Mouse (Mus musculus) testis, adult 2 months (tissue): Measurements from ENCODE around the gene Fam184b. TPM values are rescaled to one million over a fixed set of nuclear protein-coding genes. Genes with fewer than 3 reads are reported as not detected.

Source experiments
- H3K27ac ChIP-seq: fragments of 200-500 bp; 2 replicates; pipeline ENCODE4 v1.5.1; 2012; ENCODE audit warnings: low read depth, low read length; ENCODE audit not compliant: control insufficient read depth, insufficient read depth
- H3K27me3 ChIP-seq: fragments of 200-500 bp; 2 replicates; pipeline ENCODE4 v1.6.1; 2012; ENCODE audit warnings: mild to moderate bottlenecking, low read length, moderate library complexity; ENCODE audit not compliant: control insufficient read depth, insufficient read depth
- H3K36me3 ChIP-seq: fragments of 200-500 bp; 2 replicates; pipeline ENCODE4 v1.6.1; 2012; ENCODE audit warnings: mild to moderate bottlenecking, low read length; ENCODE audit not compliant: control insufficient read depth, insufficient read depth
- H3K4me1 ChIP-seq: fragments of 200-500 bp; 2 replicates; pipeline ENCODE4 v1.6.1; 2012; ENCODE audit warnings: low read length; ENCODE audit not compliant: control insufficient read depth, insufficient read depth
- H3K4me3 ChIP-seq: fragments of 200-500 bp; 2 replicates; pipeline ENCODE4 v1.5.1; 2012; ENCODE audit warnings: low read depth, mild to moderate bottlenecking, low read length, moderate library complexity, mixed read lengths; ENCODE audit not compliant: control insufficient read depth
- CTCF ChIP-seq: fragments of 200-500 bp; IDR thresholded peaks from 2 replicates; pipeline ENCODE4 v1.5.1; 2012; ENCODE audit warnings: low read depth, mild to moderate bottlenecking, inconsistent platforms, low read length, moderate library complexity; ENCODE audit not compliant: control insufficient read depth, insufficient read depth, insufficient replicate concordance
- POLR2A ChIP-seq: fragments of 200-500 bp; IDR thresholded peaks from 2 replicates; pipeline ENCODE4 v1.6.1; 2012; ENCODE audit warnings: low read depth, mild to moderate bottlenecking, inconsistent platforms, low read length, moderate library complexity; ENCODE audit not compliant: control insufficient read depth
- polyA plus RNA-seq: library from polyadenylated mRNA; depleted of rRNA; stranded (reverse); fragments of >200 nt; gene quantifications from 2 replicates; pipeline ENCODE4 v1.2.3, GENCODE M21; 2012

The Fam184b gene
- polyA plus RNA-seq, 1 experiment: 0.21 TPM

- Histone ChIP-seq H3K36me3 (peaks cover 2% of the 10 kb centered on the region), H3K27ac (no peak overlapping the region), H3K4me3 (no peak overlapping the region), H3K27me3 (no peaks in the 10 kb centered on the region), H3K4me1 (no peaks in the 10 kb centered on the region)
- TF ChIP-seq POLR2A: no peak
- TF ChIP-seq CTCF: no peak
Observed at GRCm38 (mm10) chr5:45512908-45513307, 126.5 kb downstream of the Fam184b start.

- H3K4me1 ChIP-seq: no peaks in the 10 kb centered on the region
- H3K36me3 ChIP-seq: peaks cover 2% of the 10 kb centered on the region
Observed at GRCm38 (mm10) chr5:45510071-45510470, 129.3 kb downstream of the Fam184b start.

GRCm38 (mm10) chr5:45497564-45497963 is 141.8 kb downstream of the Fam184b start:
- Histone ChIP-seq H3K4me3 (no peak overlapping the region), H3K27ac (no peak overlapping the region), H3K36me3 (peaks cover 1% of the 10 kb centered on the region), H3K27me3 (no peaks in the 10 kb centered on the region), H3K4me1 (peaks cover 2% of the 10 kb centered on the region; the same call in 1 of the 2 replicates)
- TF ChIP-seq POLR2A (no peak), CTCF (no peak)

More at GRCm38 (mm10) chr5:45510071-45510470, 129.3 kb downstream of the Fam184b start:
- no peaks in the 10 kb centered on the region for H3K27me3 ChIP-seq
- TF ChIP-seq POLR2A (no peak), CTCF (no peak)
- H3K4me3 ChIP-seq: no peak overlapping the region
- H3K27ac ChIP-seq: no peak overlapping the region

DNA sequence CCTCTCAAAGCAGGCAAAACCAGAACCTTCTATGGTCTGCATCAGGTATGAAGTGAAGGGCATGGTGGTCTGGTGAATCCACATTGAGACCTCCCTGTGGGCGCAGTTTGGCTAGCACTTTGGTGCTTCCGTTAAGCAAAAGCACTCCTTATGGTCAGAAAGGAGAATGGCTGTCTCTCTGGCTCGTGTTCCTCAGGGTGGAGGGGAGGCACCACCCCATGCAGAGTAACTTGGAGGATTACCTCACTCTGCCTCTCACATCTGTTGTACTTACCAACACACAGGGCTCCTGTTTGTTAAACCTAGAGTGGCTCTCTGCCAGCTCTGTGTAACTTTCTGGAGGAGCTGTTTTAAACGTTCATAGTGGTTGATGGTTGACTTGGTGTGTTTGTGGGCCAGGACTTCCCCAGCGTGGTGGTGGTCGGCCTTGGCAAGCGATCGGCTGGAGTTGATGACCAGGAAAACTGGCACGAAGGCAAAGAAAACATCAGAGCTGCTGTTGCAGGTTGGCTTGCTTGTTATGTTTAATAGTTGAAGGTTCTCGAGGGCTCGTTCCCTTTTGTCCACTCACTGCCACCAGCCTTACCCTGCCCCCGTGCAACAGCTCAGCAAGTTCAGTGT is 142.4 kb downstream of the Fam184b start:
- H3K36me3 ChIP-seq: peaks cover 1% of the 10 kb centered on the region
- H3K27me3 ChIP-seq: no peaks in the 10 kb centered on the region
- no peak overlapping the region for H3K27ac ChIP-seq
- TF ChIP-seq POLR2A (no peak), CTCF (no peak)
- H3K4me3 ChIP-seq: no peak overlapping the region
- H3K4me1 ChIP-seq: peaks cover 5% of the 10 kb centered on the region

GRCm38 (mm10) chr5:45496479-45496878 is 142.9 kb downstream of the Fam184b start:
- Histone ChIP-seq H3K27me3 (no peaks in the 10 kb centered on the region), H3K27ac (no peak overlapping the region), H3K4me1 (peaks cover 5% of the 10 kb centered on the region), H3K4me3 (no peak overlapping the region), H3K36me3 (peaks cover 1% of the 10 kb centered on the region)
- TF ChIP-seq CTCF (no peak), POLR2A (no peak)

- Histone ChIP-seq H3K27ac (no peak overlapping the region), H3K4me1 (peaks cover 5% of the 10 kb centered on the region), H3K4me3 (no peak overlapping the region), H3K27me3 (no peaks in the 10 kb centered on the region), H3K36me3 (peaks cover 1% of the 10 kb centered on the region)
- TF ChIP-seq POLR2A: no peak
- no peak for TF ChIP-seq CTCF
Observed at GRCm38 (mm10) chr5:45496042-45496441, 143.4 kb downstream of the Fam184b start.

GRCm38 (mm10) chr5:45495429-45495975 is 143.9 kb downstream of the Fam184b start:
- Histone ChIP-seq H3K27me3 (no peaks in the 10 kb centered on the region), H3K36me3 (no peaks in the 10 kb centered on the region; the same call in none of the 2 replicates), H3K4me3 (no peak overlapping the region), H3K27ac (no peak overlapping the region), H3K4me1 (peaks cover 5% of the 10 kb centered on the region)
- TF ChIP-seq POLR2A (no peak), CTCF (no peak)
